Comparison of ENCODE assay signal across 17 mouse cellular contexts in the genomic region with DNA sequence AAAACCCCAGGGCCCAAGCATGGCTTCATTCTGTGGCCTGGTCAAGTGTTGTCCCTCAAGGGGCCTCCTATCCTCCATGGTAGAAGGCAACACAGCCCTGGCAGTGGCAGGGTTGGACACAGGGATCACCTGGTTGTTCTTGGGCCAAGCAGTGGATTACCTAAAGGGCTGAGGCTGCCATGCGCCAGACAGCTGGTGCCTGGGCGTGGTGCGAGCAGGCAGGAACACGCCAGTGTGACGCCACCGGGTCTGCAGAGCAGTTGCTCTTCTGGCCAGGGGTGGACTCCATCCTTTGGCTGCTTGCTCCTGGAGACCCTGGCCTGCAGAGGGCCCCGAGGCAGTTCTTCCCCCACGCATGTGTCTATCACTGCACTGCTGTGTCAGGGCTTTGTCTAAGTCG. TPM values are rescaled to one million over a fixed set of nuclear protein-coding genes. Genes with fewer than 3 reads are reported as not detected.
DNase-seq lines count a peak whose midpoint lies in the region; ATAC-seq and TF ChIP-seq lines count a peak whose summit lies in the region.
"Had no signal": no experiment of that assay in that cellular context is flagged by ENCODE, and none has a peak within 500 bp of the region (broad histone marks: within the 10 kb centered on the region; RNA-seq: fewer than 3 reads in every experiment).

No protein-coding gene starts in this region.

- no peak overlapping the region for H3K4me2 ChIP-seq in kidney, embryonic 16.5 days (replicated peaks; ENCODE audit: low read depth, low read length)
- no peak overlapping the region for H3K4me2 ChIP-seq in embryonic facial prominence, embryonic 13.5 days
- H3K4me2 ChIP-seq: embryonic facial prominence, embryonic 15.5 days; midbrain, embryonic 12.5 days had no signal

- H3K27ac ChIP-seq in kidney, embryonic 16.5 days (ENCODE audit: low read length): 0 out of 2 replicates have a peak overlapping the region, but pooled peaks have one; percentile 27
- peak overlapping the region; percentile 62; the same call in 1 of the 2 replicates for H3K27ac ChIP-seq in bone marrow macrophage, adult 2 months (ENCODE audit: insufficient read depth, low read depth, low read length)
- H3K27ac ChIP-seq in embryonic facial prominence, embryonic 13.5 days: peak overlapping the region; percentile 16; the same call in 1 of the 2 replicates
- H3K27ac ChIP-seq: gastrocnemius, adult 2 months; midbrain, embryonic 12.5 days had no signal

- DNase-seq in kidney, postnatal 25 days: no peak
- no peak for DNase-seq in retina, embryonic 14.5 days (ENCODE audit: low spot score)
- DNase-seq in layer of hippocampus, postnatal 10 days (ENCODE audit: low spot score in 2 of 2): no peak
- DNase-seq: adrenal gland, adult 2 months; cerebellum, adult 2 months; forebrain, postnatal 0 days; gastrocnemius, adult 2 months; heart, postnatal 10 days; layer of hippocampus, postnatal 36 days; lung, postnatal 14 days had no signal

- no peak for TF ChIP-seq CTCF in bone marrow macrophage, adult 2 months (IDR thresholded peaks at IDR 0.05; ENCODE audit: low read depth, low read length)

- no peak overlapping the region; the same call in 1 of the 2 replicates for H3K9ac ChIP-seq in kidney, embryonic 16.5 days (replicated peaks; ENCODE audit: low read length)
- H3K9ac ChIP-seq in embryonic facial prominence, embryonic 13.5 days: 0 out of 2 replicates have a peak overlapping the region, but pooled peaks have one; percentile 21
- H3K9ac ChIP-seq: embryonic facial prominence, embryonic 15.5 days; forebrain, postnatal 0 days; midbrain, embryonic 12.5 days had no signal

- whole genome bisulfite sequencing in kidney, embryonic 16.5 days: 60% methylated on average over 9 of the region's 9 CpGs
- 62% methylated on average over 9 of the region's 9 CpGs for WGBS in embryonic facial prominence, embryonic 13.5 days

- H3K36me3 ChIP-seq in kidney, embryonic 16.5 days (ENCODE audit: insufficient read depth, low read length): peaks cover 10% of the 10 kb centered on the region; the same call in 1 of the 2 replicates
- peaks cover 14% of the 10 kb centered on the region for H3K36me3 ChIP-seq in embryonic facial prominence, embryonic 13.5 days
- H3K36me3 ChIP-seq: embryonic facial prominence, embryonic 15.5 days; midbrain, embryonic 12.5 days had no signal

- no peak overlapping the region for H3K4me3 ChIP-seq in kidney, embryonic 16.5 days (ENCODE audit: low read length)
- no peak overlapping the region for H3K4me3 ChIP-seq in bone marrow macrophage, adult 2 months (ENCODE audit: insufficient read depth, low read length)
- no peak overlapping the region for H3K4me3 ChIP-seq in embryonic facial prominence, embryonic 13.5 days
- H3K4me3 ChIP-seq: embryonic facial prominence, embryonic 15.5 days; gastrocnemius, adult 2 months; midbrain, embryonic 12.5 days; myocyte had no signal

- ATAC-seq in kidney, embryonic 16.5 days (ENCODE audit: low FRiP score, low TSS enrichment): no peak
- no peak for ATAC-seq in embryonic facial prominence, embryonic 13.5 days (ENCODE audit: insufficient number of reproducible peaks, insufficient read depth, low FRiP score, low TSS enrichment, low read depth)
- ATAC-seq in megakaryocyte, adult 5-6 weeks (ENCODE audit: poor library complexity, severe bottlenecking): peak; percentile 41
- ATAC-seq: forebrain, postnatal 0 days had no signal

- peaks cover 7% of the 10 kb centered on the region; the same call in 1 of the 2 replicates for H3K9me3 ChIP-seq in kidney, embryonic 16.5 days (ENCODE audit: low read length)
- peaks cover 3% of the 10 kb centered on the region; the same call in 1 of the 2 replicates for H3K9me3 ChIP-seq in embryonic facial prominence, embryonic 13.5 days
- H3K9me3 ChIP-seq: embryonic facial prominence, embryonic 15.5 days; midbrain, embryonic 12.5 days had no signal

- no peaks in the 10 kb centered on the region for H3K27me3 ChIP-seq in kidney, embryonic 16.5 days (ENCODE audit: insufficient read depth, low read length)
- H3K27me3 ChIP-seq in embryonic facial prominence, embryonic 13.5 days: no peaks in the 10 kb centered on the region
- H3K27me3 ChIP-seq: embryonic facial prominence, embryonic 15.5 days; midbrain, embryonic 12.5 days had no signal

- TF ChIP-seq POLR2A in bone marrow macrophage, adult 2 months (IDR thresholded peaks at IDR 0.05; ENCODE audit: borderline replicate concordance, low read depth, low read length): no peak

- H3K4me1 ChIP-seq in kidney, embryonic 16.5 days (ENCODE audit: insufficient read depth, low read length): peaks cover 25% of the 10 kb centered on the region
- H3K4me1 ChIP-seq in bone marrow macrophage, adult 2 months (ENCODE audit: control insufficient read depth, insufficient read depth, low read length): peaks cover 25% of the 10 kb centered on the region
- H3K4me1 ChIP-seq in embryonic facial prominence, embryonic 13.5 days: peaks cover 26% of the 10 kb centered on the region

RNA-seq across cellular contexts. Expression of a gene that starts 16.7 kb away (rescaled TPM):
- polyA plus RNA-seq in kidney, embryonic 16.5 days (2015; fragmentation: Nextera tagmentation; extraction: Ambion mirVana): 9.3 and 9.6 TPM in 2 replicates
- polyA plus RNA-seq in bone marrow macrophage, adult 2 months (2012; ENCODE audit: insufficient read depth, insufficient read length, missing spikeins): 3.1 and 3.5 TPM in 2 replicates
- polyA plus RNA-seq in embryonic facial prominence, embryonic 13.5 days (2015; fragmentation: Nextera tagmentation; extraction: Ambion mirVana): 3.8 and 4.0 TPM in 2 replicates
- 5.9 and 6.2 TPM in 2 replicates for total RNA-seq in megakaryocyte, adult 5-6 weeks (2015)
- total RNA-seq in megakaryocyte, adult 5-6 weeks (2017): 10.9 and 12.2 TPM in 2 replicates
- total RNA-seq in layer of hippocampus, postnatal 10 days (2021): 1 to 10 TPM; 2.4 to 2.9 TPM

RNA-seq across cellular contexts. Expression of a gene that starts 45.0 kb away (rescaled TPM):
- 7.4 and 9.5 TPM in 2 replicates for polyA plus RNA-seq in kidney, embryonic 16.5 days (2015; fragmentation: Nextera tagmentation; extraction: Ambion mirVana)
- polyA plus RNA-seq in bone marrow macrophage, adult 2 months (2012; ENCODE audit: insufficient read depth, insufficient read length, missing spikeins): 60.8 and 83.0 TPM in 2 replicates
- polyA plus RNA-seq in embryonic facial prominence, embryonic 13.5 days (2015; fragmentation: Nextera tagmentation; extraction: Ambion mirVana): 4.6 and 5.7 TPM in 2 replicates
- total RNA-seq in megakaryocyte, adult 5-6 weeks (2015): 115 and 120 TPM in 2 replicates
- 70.4 and 71.5 TPM in 2 replicates for total RNA-seq in megakaryocyte, adult 5-6 weeks (2017)
- total RNA-seq in layer of hippocampus, postnatal 10 days (2021): 10 to 100 TPM; 29.3 to 33.2 TPM

RNA-seq across cellular contexts. Expression of a gene that starts 59.9 kb away (rescaled TPM):
- 266 TPM in 2 replicates for polyA plus RNA-seq in kidney, embryonic 16.5 days (2015; fragmentation: Nextera tagmentation; extraction: Ambion mirVana)
- polyA plus RNA-seq in bone marrow macrophage, adult 2 months (2012; ENCODE audit: insufficient read depth, insufficient read length, missing spikeins): 75.5 and 91.6 TPM in 2 replicates
- 328 and 350 TPM in 2 replicates for polyA plus RNA-seq in embryonic facial prominence, embryonic 13.5 days (2015; fragmentation: Nextera tagmentation; extraction: Ambion mirVana)
- 92.0 and 94.4 TPM in 2 replicates for total RNA-seq in megakaryocyte, adult 5-6 weeks (2015)
- total RNA-seq in megakaryocyte, adult 5-6 weeks (2017): 88.7 and 110 TPM in 2 replicates
- 100 to 1,000 TPM; 152 to 168 TPM for total RNA-seq in layer of hippocampus, postnatal 10 days (2021)
